8 mouse cellular contexts compared by ENCODE assay signal in genomic region chr14:52019590-52020340, GRCm38 (mm10). TPM values are rescaled to one million over a fixed set of nuclear protein-coding genes. Genes with fewer than 3 reads are reported as not detected.
DNase-seq lines count a peak whose midpoint lies in the region; ATAC-seq and TF ChIP-seq lines count a peak whose summit lies in the region.

No protein-coding gene starts in this region.

- TF ChIP-seq CTCF in lung, embryonic 14.5 days (IDR thresholded peaks at IDR 0.05; ENCODE audit: low read depth) = peak; percentile 71

- peak; percentile 93 for DNase-seq in MEL-GATA-1-ER (ENCODE audit: extremely low read depth, low read depth)
- DNase-seq in cerebellum, adult 8-10 months = peak; percentile 98
- peak; percentile 97 for DNase-seq in forelimb bud, embryonic 11.5 days (ENCODE audit: low read depth, low spot score)
- peak; percentile 97 to 98 for DNase-seq in layer of hippocampus, adult 8-10 months (ENCODE audit: low spot score in 2 of 2)
- DNase-seq in lung, embryonic 14.5 days = peak; percentile 99
- peak; percentile 96 for DNase-seq in testis, postnatal 14 days (ENCODE audit: low spot score)

- peak; percentile 80 for ATAC-seq in hematopoietic stem cell, adult 5-6 weeks (replicated peaks in 1 of 2; ENCODE audit: insufficient read depth in 1 of 2, low FRiP score in 2 of 2, low TSS enrichment in 1 of 2, low read depth in 1 of 2, poor library complexity in 2 of 2, severe bottlenecking in 2 of 2)
- ATAC-seq in lung, embryonic 14.5 days (ENCODE audit: insufficient read depth) = peak; percentile 88
- peak; percentile 83 for ATAC-seq in neutrophil, adult 5-6 weeks (ENCODE audit: extremely low read depth, insufficient number of reproducible peaks, low FRiP score, poor library complexity, severe bottlenecking)

- peaks cover 21% of the 10 kb centered on the region; the same call in 1 of the 2 replicates for H3K4me1 ChIP-seq in lung, embryonic 14.5 days (ENCODE audit: insufficient read depth)

- H3K27me3 ChIP-seq in lung, embryonic 14.5 days (ENCODE audit: insufficient read depth, low read length) = no peaks in the 10 kb centered on the region

- peak overlapping the region; percentile 89 for H3K9ac ChIP-seq in lung, embryonic 14.5 days

- peak overlapping the region; percentile 100 for H3K27ac ChIP-seq in lung, embryonic 14.5 days (ENCODE audit: low read depth)

- H3K4me2 ChIP-seq in lung, embryonic 14.5 days = peak overlapping the region; percentile 81

- under 1% methylated on average over 73 of the region's 74 CpGs for WGBS in lung, embryonic 14.5 days

- 0 out of 2 replicates have a peak, but pooled peaks cover 6% of the 10 kb centered on the region for H3K36me3 ChIP-seq in lung, embryonic 14.5 days (ENCODE audit: insufficient read depth)

- H3K9me3 ChIP-seq in lung, embryonic 14.5 days (ENCODE audit: low read depth, low read length) = no peaks in the 10 kb centered on the region

- H3K4me3 ChIP-seq in lung, embryonic 14.5 days (ENCODE audit: low read depth, low read length) = peak overlapping the region; percentile 65

RNA-seq across cellular contexts. Expression of gene Zfp219, which starts 0.8 kb away (rescaled TPM):
- total RNA-seq in hematopoietic stem cell, adult 5-6 weeks (2017) = 15.8 TPM in 2 replicates
- 10 to 100 TPM; 45.7 to 46.6 (median 45.8) TPM for total RNA-seq in layer of hippocampus, adult 8-10 months (2022)
- polyA plus RNA-seq in lung, embryonic 14.5 days (2014; fragmentation: Nextera tagmentation; extraction: Ambion mirVana) = 25.8 and 28.3 TPM in 2 replicates
- 5.1 and 5.8 TPM in 2 replicates for total RNA-seq in neutrophil, adult 5-6 weeks (2017)

RNA-seq across cellular contexts. Expression of gene Tmem253, which starts 4.3 kb away (rescaled TPM):
- total RNA-seq in hematopoietic stem cell, adult 5-6 weeks (2017) = not detected in 2 replicates
- total RNA-seq in layer of hippocampus, adult 8-10 months (2022) = 1 to 10 TPM in 2 of 4 experiments, under 1 TPM in 2; 0.74 to 1.7 (median 0.91) TPM
- 0.35 and 0.74 TPM in 2 replicates for polyA plus RNA-seq in lung, embryonic 14.5 days (2014; fragmentation: Nextera tagmentation; extraction: Ambion mirVana)
- total RNA-seq in neutrophil, adult 5-6 weeks (2017) = not detected in 2 replicates

RNA-seq across cellular contexts. Expression of gene Olfr221, which starts 22.5 kb away (rescaled TPM):
- not detected in 2 replicates for total RNA-seq in hematopoietic stem cell, adult 5-6 weeks (2017)
- total RNA-seq in layer of hippocampus, adult 8-10 months (2022) = not detected
- polyA plus RNA-seq in lung, embryonic 14.5 days (2014; fragmentation: Nextera tagmentation; extraction: Ambion mirVana) = not detected in 2 replicates
- total RNA-seq in neutrophil, adult 5-6 weeks (2017) = not detected in 2 replicates

RNA-seq across cellular contexts. Expression of gene Arhgef40, which starts 35.2 kb away (rescaled TPM):
- 28.4 and 44.7 TPM in 2 replicates for total RNA-seq in hematopoietic stem cell, adult 5-6 weeks (2017)
- total RNA-seq in layer of hippocampus, adult 8-10 months (2022) = 10 to 100 TPM; 30.3 to 40.9 (median 34.5) TPM
- 96.8 and 108 TPM in 2 replicates for polyA plus RNA-seq in lung, embryonic 14.5 days (2014; fragmentation: Nextera tagmentation; extraction: Ambion mirVana)
- 1.5 TPM in 1 of 2 replicates, not detected in the other for total RNA-seq in neutrophil, adult 5-6 weeks (2017)

Comparison
In these comparisons a context has a peak if more than half of its experiments do, and no peak if none do; other contexts are left out.
1. Peak in every context shown above with its lines: DNase-seq, ATAC-seq, H3K4me3 ChIP-seq and H3K27ac ChIP-seq.